Mouse (Mus musculus) heart, adult 2 months (tissue): Measurements from ENCODE around the gene Mrfap1. TPM values are rescaled to one million over a fixed set of nuclear protein-coding genes. Genes with fewer than 3 reads are reported as not detected.
"Not testable (repeated sequence)": the region's sequence is repeated elsewhere in the genome, so short reads cannot be mapped to it uniquely, and the experiment has no call there.

ENCODE experiments used
- DNase-seq, 2 experiments: peaks; one replicate each; pipeline ENCODE4 v3.0.0; 2021
- H3K27ac ChIP-seq: fragments of 200-600 bp; 2 replicates; pipeline ENCODE4 v1.8.1; 2022
- H3K27me3 ChIP-seq: fragments of 200-500 bp; 2 replicates; pipeline ENCODE4 v1.6.1; 2012; ENCODE audit warnings: mild to moderate bottlenecking, low read length, inconsistent platforms, mixed read lengths; ENCODE audit not compliant: control insufficient read depth, insufficient read depth
- H3K36me3 ChIP-seq: fragments of 200-500 bp; 2 replicates; pipeline ENCODE4 v1.6.1; 2012; ENCODE audit warnings: low read length, inconsistent platforms; ENCODE audit not compliant: control insufficient read depth, insufficient read depth
- H3K4me1 ChIP-seq: fragments of 200-500 bp; 2 replicates; pipeline ENCODE4 v1.6.1; 2011; ENCODE audit warnings: low read length; ENCODE audit not compliant: control insufficient read depth, insufficient read depth
- H3K4me3 ChIP-seq: fragments of 200-600 bp; 2 replicates; pipeline ENCODE4 v1.8.1; 2022
- H3K79me2 ChIP-seq: fragments of 200-500 bp; replicated peaks from 2 replicates; pipeline ENCODE4 v1.6.1; 2012; ENCODE audit warnings: mild to moderate bottlenecking, inconsistent platforms, low read length, moderate library complexity, mixed read lengths; ENCODE audit not compliant: control insufficient read depth, insufficient read depth
- H3K9ac ChIP-seq: fragments of 200-500 bp; 2 replicates; pipeline ENCODE4 v1.6.1; 2012; ENCODE audit warnings: low read depth, mild to moderate bottlenecking, control low read depth, inconsistent platforms, low read length, mixed read lengths
- CTCF ChIP-seq: fragments of 200-600 bp; IDR thresholded peaks from 2 replicates; pipeline ENCODE4 v1.8.1; 2022; ENCODE audit warnings: antibody characterized with exemption, mild to moderate bottlenecking, moderate library complexity
- EP300 ChIP-seq: fragments of 200-500 bp; IDR thresholded peaks from 2 replicates; pipeline ENCODE4 v1.6.1; 2011; ENCODE audit warnings: low read depth, low read length, control low read depth; ENCODE audit not compliant: insufficient read depth
- POLR2A ChIP-seq: fragments of 200-500 bp; IDR thresholded peaks from 2 replicates; pipeline ENCODE4 v1.6.1; 2011; ENCODE audit warnings: mild to moderate bottlenecking, low read depth, low read length, control low read depth; ENCODE audit not compliant: insufficient read depth
- WGBS: fragments of 180-500 bp; shearing (Covaris S2); methylation state at CpG from one replicate; pipeline ENCODE4 v1.1.7; 2018; 5-methylcytosine and 5-hydroxymethylcytosine counted together
- intact Hi-C: fragments of 180-260 bp; cut with DNase I; formaldehyde crosslinking; loops from one replicate; pipeline ENCODE4 v1.15.1; 2025
- long read RNA-seq: library from polyadenylated mRNA; stranded (forward); transcript quantifications from one replicate; pipeline ENCODE4 v2.0.0, GENCODE M21; 2021
- polyA plus RNA-seq: library from polyadenylated mRNA; depleted of rRNA; stranded (reverse); fragments of >200 nt; gene quantifications from 2 replicates; pipeline ENCODE4 v1.2.3, GENCODE M21; 2012; rRNA removed
- total RNA-seq, 2 experiments: library from RNA; stranded (reverse); gene quantifications; 2 replicates each; pipeline ENCODE4 v1.2.3; 2021

The Mrfap1 gene
- total RNA-seq: 100 to 1,000 TPM; 267 to 273 TPM
- polyA plus RNA-seq: 89.1 and 135 TPM in 2 replicates
- long read RNA-seq, transcript Mrfap1-201 (2 exons, 1,648 nt): major isoform, 165 of 208 reads
- long read RNA-seq, partial matches to known transcripts: 43 of 208 reads
- long read RNA-seq, other reads (novel, unspliced or antisense): 0 of 208 reads

DNA sequence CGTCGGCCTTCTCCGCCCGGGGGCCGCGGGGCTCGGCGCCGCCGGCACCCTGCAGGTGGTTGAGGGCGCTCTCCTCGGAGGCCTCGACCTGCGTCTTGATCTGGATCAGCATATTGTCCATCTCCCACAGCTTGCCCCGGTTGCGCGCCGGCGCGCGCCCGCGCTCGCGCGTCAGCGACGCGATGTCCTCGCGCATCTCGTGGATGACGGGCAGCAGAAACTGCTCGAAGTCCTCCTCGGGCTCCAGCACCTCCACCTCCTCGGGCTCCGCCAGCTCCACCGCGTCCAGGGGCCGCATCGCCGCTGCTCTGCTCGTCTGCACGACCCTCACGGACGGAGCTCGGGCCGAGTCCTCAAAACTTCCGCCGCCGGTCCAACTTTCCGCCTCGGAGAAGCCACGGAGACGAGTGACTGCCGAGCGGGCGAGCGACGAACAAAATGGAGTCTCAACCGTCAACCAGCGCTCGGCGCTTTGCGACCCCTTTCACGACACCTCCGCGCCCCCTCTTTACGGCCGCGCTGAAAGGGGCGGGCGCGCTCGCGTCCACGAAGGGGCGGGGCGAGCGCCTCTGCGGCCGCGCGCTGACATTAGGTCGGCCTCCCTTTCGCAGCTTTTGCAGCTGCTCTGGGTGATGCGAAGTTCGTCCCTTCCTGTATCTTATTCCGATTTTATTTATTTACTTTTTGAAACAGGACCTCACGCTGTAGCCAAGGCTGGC, at the start of gene Mrfap1:
Gene Mrfap1, minus strand, starts transcription at position 477 of the 719 bp plus-strand sequence.
- not testable (repeated sequence) for H3K36me3 ChIP-seq, H3K4me1 ChIP-seq, H3K27me3 ChIP-seq, H3K79me2 ChIP-seq
- intact Hi-C loops: loop anchor here (2.0 kb wide), 1 partner anchor 214 kb away; no protein-coding TSS in a partner anchor
- H3K9ac ChIP-seq: peak within 1 kb of the TSS; percentile 82
- WGBS: under 1% methylated on average over 90 of the region's 90 CpGs
- peak; percentile 88 for TF ChIP-seq POLR2A
- H3K27ac ChIP-seq: peak within 1 kb of the TSS; percentile 90
- DNase-seq: peak; percentile 95 to 98
- H3K4me3 ChIP-seq: peak within 1 kb of the TSS; percentile 77

GRCm38 (mm10) chr5:36844490-36844889, 47.9 kb upstream of the Mrfap1 start:
- no peak overlapping the region for H3K4me3 ChIP-seq
- no peak for DNase-seq
- H3K27ac ChIP-seq: no peak overlapping the region
- H3K9ac ChIP-seq: no peak overlapping the region
- WGBS: 87% methylated on average over 10 of the region's 10 CpGs
- no peaks in the 10 kb centered on the region for H3K79me2 ChIP-seq
- TF ChIP-seq EP300 (no peak), POLR2A (no peak), CTCF (no peak)
- no peaks in the 10 kb centered on the region for H3K36me3 ChIP-seq
- H3K4me1 ChIP-seq: no peaks in the 10 kb centered on the region
- no peaks in the 10 kb centered on the region for H3K27me3 ChIP-seq
- intact Hi-C loops: no loop called here

DNA sequence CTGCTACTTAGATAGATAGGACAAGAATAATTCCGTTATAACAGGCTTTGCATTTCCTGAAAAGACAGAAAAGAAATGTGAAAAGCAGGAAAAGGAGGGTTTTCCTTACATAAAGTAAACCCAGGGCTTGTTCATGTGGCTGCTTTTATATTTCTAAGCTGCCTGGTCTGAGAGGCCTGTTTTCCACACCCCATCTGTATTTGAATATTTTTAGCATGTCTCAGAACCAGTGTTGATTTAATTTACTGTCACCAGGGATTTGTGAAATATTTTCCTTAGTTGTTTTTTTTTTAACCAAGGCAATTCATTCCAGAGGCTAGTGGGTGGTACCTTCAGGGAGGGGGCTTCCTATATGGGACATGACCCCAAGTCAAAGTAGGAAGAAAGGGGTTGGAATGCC, 45.1 kb upstream of the Mrfap1 start:
- no peak for DNase-seq
- no peaks in the 10 kb centered on the region for H3K27me3 ChIP-seq
- no peak overlapping the region for H3K9ac ChIP-seq
- WGBS: 28% methylated on average over 1 of the region's 1 CpGs
- H3K27ac ChIP-seq: no peak overlapping the region
- no peaks in the 10 kb centered on the region for H3K36me3 ChIP-seq
- H3K4me1 ChIP-seq: no peaks in the 10 kb centered on the region
- no peak overlapping the region for H3K4me3 ChIP-seq
- no peaks in the 10 kb centered on the region for H3K79me2 ChIP-seq
- intact Hi-C loops: no loop called here
- TF ChIP-seq POLR2A (no peak), EP300 (no peak), CTCF (no peak)

GRCm38 (mm10) chr5:36840092-36840491, 43.5 kb upstream of the Mrfap1 start:
- Histone ChIP-seq H3K79me2 (no peaks in the 10 kb centered on the region), H3K4me3 (no peak overlapping the region), H3K4me1 (no peaks in the 10 kb centered on the region), H3K27me3 (no peaks in the 10 kb centered on the region), H3K36me3 (no peaks in the 10 kb centered on the region), H3K27ac (no peak overlapping the region), H3K9ac (no peak overlapping the region)
- intact Hi-C loops: no loop called here
- WGBS: 74% methylated on average over 7 of the region's 7 CpGs
- DNase-seq: no peak
- TF ChIP-seq POLR2A (no peak), CTCF (no peak), EP300 (no peak)

- Histone ChIP-seq H3K36me3 (no peaks in the 10 kb centered on the region), H3K4me1 (no peaks in the 10 kb centered on the region), H3K4me3 (no peak overlapping the region), H3K27ac (no peak overlapping the region), H3K9ac (no peak overlapping the region), H3K27me3 (no peaks in the 10 kb centered on the region), H3K79me2 (no peaks in the 10 kb centered on the region)
- WGBS: 47% methylated on average over 8 of the region's 8 CpGs
- no peak for DNase-seq
- intact Hi-C loops: loop anchor here (5.0 kb wide), 1 partner anchor 163 kb away; no protein-coding TSS in a partner anchor
- no peak for TF ChIP-seq CTCF
- no peak for TF ChIP-seq EP300
- no peak for TF ChIP-seq POLR2A
Observed at GRCm38 (mm10) chr5:36839602-36840001, 43.0 kb upstream of the Mrfap1 start.

DNA sequence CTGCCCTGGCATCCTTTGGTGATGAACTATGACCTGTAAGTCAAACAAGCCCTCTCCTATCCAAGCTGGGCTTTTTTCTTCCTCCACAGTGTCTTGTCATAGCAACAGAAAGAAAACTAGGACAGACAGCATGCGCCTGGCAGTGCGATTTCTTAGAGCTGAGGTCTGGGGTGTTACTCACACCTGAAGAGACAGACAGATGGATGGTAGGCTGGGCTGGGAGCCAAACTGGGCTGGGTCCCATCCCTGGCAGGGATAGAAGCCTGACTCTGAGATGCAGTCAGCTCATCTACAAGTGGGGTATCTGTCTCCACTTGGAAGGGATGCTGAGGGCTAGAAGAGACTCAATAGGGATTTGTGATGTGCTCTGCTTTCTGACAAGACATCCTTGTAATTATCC, 42.5 kb upstream of the Mrfap1 start:
- Histone ChIP-seq H3K9ac (no peak overlapping the region), H3K36me3 (no peaks in the 10 kb centered on the region), H3K4me1 (no peaks in the 10 kb centered on the region), H3K79me2 (no peaks in the 10 kb centered on the region), H3K27me3 (no peaks in the 10 kb centered on the region), H3K27ac (no peak overlapping the region), H3K4me3 (no peak overlapping the region)
- intact Hi-C loops: loop anchor here (5.0 kb wide), 1 partner anchor 163 kb away; no protein-coding TSS in a partner anchor
- TF ChIP-seq EP300: no peak
- TF ChIP-seq POLR2A: no peak
- TF ChIP-seq CTCF: no peak
- WGBS: 84% methylated on average over 2 of the region's 2 CpGs
- DNase-seq: no peak
